Mouse (Mus musculus): ENCODE data around the gene Minar1. TPM values are rescaled to one million over a fixed set of nuclear protein-coding genes. Genes with fewer than 3 reads are reported as not detected.

The Minar1 gene
- under 1 TPM; 0.10 to 0.27 (median 0.18) TPM for total RNA-seq (2022)

GRCm38 (mm10) chr9:89623006-89623760 is at the start of gene Minar1:
TSS of gene Minar1 (minus strand) at chr9:89623125.
- DNase-seq = no peak

GRCm38 (mm10) chr9:89669878-89670277 is 47.0 kb upstream of the Minar1 start:
- no peak for DNase-seq

DNA sequence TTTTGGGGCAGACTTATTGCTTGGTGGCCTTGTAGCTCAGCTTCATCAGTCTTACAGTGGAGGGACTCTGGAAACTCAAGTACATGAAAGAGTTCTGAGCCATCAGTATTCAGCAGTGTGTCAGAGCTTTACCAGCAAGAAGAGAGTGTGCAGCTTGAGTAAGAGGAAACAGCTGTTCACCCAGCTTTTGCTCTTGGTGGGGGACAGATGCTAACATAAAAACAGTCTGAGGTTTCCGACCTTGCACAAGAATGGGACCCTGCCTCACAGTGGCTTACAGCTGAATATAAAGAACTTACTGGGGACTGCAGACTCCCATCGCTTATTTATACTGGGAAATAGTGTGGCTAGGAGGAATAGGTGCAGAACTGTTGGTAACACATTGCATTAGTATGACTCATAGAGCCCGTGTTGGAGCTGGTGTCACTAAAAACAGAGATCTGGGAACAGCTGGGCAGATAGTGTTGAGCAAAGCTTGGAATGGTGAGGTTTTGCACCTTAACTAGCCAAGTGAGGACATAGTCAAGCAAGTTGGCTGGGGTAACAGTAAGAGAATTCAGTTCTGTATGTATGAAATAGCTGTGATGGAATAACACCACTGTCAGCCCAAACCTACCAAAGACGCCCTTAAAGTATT is 44.5 kb upstream of the Minar1 start:
- peak; percentile 32 for DNase-seq

DNA sequence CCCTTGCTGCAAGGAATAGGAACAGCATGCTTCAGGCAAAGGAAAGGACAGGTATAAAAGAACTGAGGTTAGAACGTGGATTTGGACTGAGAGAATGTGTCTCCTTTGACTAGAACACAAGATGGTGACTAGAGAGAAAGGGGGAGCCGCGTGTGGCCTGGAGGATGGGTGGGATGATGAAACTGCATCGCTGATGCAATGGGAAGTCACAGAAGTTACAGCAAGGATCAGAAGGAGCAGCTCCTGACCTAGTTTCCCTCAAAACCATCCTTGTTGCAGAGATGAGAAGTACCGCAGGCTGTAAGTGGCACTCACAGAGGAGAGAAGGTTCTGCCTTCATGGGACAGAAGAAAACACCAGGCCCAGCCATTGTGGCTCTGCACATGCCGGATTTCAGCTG is 28.0 kb upstream of the Minar1 start:
- DNase-seq = no peak

DNA sequence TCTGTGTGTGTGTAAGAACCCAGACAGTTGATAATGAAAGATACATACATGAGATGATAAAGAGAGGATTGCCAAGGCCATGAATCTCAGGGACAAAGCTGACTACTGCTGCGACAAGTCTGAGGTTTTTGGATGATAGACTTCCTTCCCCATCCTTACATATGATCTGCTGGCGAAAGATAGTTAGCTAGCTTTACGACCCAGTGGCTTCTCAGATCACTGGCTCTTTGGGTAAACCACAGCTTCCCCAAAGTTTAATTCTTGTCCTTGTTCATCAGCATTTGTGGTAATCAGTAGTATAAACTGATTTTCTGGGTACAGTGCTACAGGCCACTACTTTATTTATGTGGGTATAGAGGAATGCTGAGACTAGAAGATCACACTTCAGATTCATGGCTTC is 14.5 kb upstream of the Minar1 start:
- no peak for DNase-seq

- no peak for DNase-seq
Measured at GRCm38 (mm10) chr9:89622296-89623005, 474 bp downstream of the Minar1 start.

DNA sequence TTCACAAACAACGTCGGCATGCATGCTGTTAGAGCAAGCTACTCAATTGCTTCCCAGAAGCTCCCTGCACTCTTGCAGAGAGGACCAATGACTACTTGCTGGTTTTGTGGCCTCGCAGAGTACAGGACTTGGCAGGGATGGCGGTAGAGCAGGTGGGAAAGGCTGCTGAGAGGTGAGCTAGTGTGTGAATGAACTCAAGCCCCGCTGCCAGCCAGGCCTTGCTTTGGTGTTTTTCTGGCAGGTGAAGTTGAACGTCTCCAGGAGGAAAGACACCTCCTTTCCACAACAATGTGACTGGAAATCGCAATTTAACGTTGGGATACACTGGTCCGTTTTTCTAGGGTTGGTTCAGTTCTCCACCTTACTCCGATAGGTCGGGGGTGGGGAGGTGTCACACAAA is 1.2 kb downstream of the Minar1 start:
- DNase-seq = no peak

- no peak for DNase-seq
Measured at GRCm38 (mm10) chr9:89620347-89620746, 2.6 kb downstream of the Minar1 start.

DNA sequence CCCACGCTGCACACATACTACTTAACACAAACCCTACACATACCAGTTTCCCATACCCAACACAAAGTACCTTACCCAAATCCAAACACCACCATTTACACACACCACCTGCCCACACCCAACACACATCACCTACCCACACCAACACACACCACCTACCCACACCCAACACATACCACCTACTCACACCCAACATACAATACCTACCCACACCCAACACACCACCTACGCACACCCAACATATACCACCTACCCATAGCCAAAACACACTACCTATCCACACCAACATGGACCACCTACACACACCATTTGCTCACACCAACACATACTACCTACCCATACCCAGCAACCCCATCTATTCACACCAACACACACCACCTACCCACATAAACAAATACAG is 6.0 kb downstream of the Minar1 start:
- DNase-seq = no peak

DNA sequence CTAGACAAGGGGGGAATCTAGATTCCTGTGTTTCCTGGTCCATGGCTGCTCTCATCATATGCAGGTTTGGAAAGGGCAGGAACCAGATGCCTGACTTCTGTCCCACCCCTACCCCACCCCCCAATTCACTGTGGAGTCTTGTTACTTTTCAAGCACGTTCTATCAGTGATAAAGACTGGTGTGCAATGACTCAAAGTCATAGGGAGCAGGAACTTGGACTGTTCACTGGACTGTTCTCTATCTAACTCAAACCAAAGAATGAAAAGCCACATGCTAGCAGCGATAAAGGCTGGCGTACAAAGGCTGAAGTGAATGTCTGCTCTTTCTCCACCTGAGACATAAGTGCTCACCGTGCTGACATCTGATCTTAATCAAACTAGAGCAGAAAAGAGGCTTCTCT is 12.3 kb downstream of the Minar1 start:
- no peak for DNase-seq

GRCm38 (mm10) chr9:89607321-89607720 is 15.6 kb downstream of the Minar1 start:
- DNase-seq = no peak

- DNase-seq = no peak
Measured at GRCm38 (mm10) chr9:89606256-89606655, 16.7 kb downstream of the Minar1 start.

GRCm38 (mm10) chr9:89601891-89602290 is 21.0 kb downstream of the Minar1 start:
- no peak for DNase-seq

- no peak for DNase-seq
Measured at GRCm38 (mm10) chr9:89600677-89601076, 22.2 kb downstream of the Minar1 start.

GRCm38 (mm10) chr9:89597071-89597470 is 25.9 kb downstream of the Minar1 start:
- DNase-seq = no peak

DNA sequence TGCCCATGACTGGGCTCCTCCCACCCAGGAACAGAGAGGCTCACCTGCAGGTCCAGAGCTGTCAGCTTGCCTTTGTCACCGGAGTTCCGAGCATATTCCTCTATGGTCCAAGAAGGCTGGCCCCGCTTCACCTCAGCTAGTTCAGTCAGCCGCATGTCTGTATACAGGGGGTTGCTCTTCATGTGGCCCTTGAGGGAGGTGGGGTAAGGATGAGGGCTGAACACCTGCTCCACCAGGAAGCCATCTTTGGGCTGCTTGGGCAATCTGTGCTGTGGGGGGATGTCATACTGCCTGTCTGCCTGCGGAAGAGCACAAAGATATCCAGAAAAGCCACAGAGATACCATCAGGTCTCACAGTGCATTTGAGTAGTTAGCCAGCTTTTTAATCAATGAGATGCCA is 26.5 kb downstream of the Minar1 start:
- no peak for DNase-seq

DNA sequence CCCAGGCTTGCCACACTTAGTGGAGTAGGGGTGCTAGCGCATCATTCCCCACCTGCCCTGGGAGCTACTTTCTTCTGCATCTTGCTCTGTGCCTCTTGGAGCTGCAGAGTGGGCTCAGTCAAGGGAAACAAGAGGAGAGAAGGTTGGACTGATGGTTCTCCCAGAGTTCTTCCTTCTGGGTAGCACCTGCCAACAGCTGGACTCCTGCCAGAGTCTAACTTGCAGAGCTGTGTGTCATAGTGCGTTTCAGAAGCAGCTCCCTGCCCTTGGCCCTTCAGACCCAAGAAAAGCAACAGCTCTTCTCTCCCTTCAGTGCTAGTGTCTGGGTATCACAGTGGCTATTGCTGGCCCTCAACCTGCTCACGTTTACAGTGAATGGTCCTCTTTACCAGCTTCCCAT is 30.5 kb downstream of the Minar1 start:
- no peak for DNase-seq

DNA sequence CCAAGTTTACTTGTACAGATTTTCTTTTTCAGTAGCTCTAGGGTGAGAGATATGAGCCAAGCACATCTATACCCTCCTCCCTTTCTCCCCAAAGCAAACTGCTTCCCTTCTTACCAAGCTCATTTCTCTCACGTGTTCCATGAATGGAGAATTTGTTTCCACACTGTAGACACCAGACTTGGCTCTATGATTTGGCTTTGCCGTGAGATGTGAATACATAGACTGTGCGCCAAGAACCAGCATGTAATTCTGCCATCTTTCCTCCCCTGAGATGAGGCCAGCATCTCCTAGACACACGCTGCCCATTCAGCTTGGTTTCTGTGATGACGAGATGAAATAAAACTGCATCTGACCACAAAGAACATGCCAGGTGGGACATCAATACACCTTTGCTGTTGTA is 44.5 kb downstream of the Minar1 start:
- DNase-seq = no peak

DNA sequence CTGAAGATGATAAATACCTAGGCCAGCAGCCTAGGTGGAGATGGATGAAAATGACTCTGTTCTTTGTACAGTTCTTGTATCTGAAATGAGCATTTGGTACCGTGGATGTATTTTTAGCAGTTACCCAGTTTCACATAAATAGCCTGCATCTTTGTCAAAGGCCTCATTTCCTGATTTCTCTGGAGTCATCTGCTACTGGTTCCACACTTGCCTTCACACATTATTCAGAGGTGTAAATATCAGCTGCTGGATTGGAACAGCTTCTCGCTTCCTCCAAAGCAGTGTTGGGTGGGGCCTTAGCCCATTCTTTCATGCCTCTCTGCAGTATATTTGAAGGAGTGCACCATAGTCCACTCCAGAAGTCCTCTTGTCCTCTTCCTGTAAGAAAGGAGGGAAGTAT is 70.3 kb downstream of the Minar1 start:
- DNase-seq = no peak
